Mouse (Mus musculus) hindbrain, embryonic 12.5 days (tissue): ENCODE measurements around the gene Il4i1. TPM values are rescaled to one million over a fixed set of nuclear protein-coding genes. Genes with fewer than 3 reads are reported as not detected.
A peak's percentile ranks its signal among the peaks of the same experiment; 100 is the strongest.

ENCODE experiments used
- ATAC-seq: fragments of 200-750 bp; cut with Nextera tagmentation; 2 replicates; pipeline ENCODE4 v1.8.0; 2017; ENCODE audit warnings: moderate TSS enrichment; ENCODE audit not compliant: low FRiP score
- H3K27ac ChIP-seq: fragments of 300-500 bp; sonication (generic); 2 replicates; pipeline ENCODE4 v1.5.1; 2016; ENCODE audit warnings: mild to moderate bottlenecking
- H3K27me3 ChIP-seq: fragments of 300-500 bp; sonication (generic); 2 replicates; pipeline ENCODE4 v1.6.1; 2016; ENCODE audit warnings: mild to moderate bottlenecking
- H3K36me3 ChIP-seq: fragments of 300-500 bp; sonication (generic); 2 replicates; pipeline ENCODE4 v1.6.1; 2016; ENCODE audit warnings: mild to moderate bottlenecking
- H3K4me1 ChIP-seq: fragments of 300-500 bp; sonication (generic); 2 replicates; pipeline ENCODE4 v1.6.1; 2016
- H3K4me2 ChIP-seq: fragments of 300-500 bp; sonication (generic); replicated peaks from 2 replicates; pipeline ENCODE4 v1.6.1; 2016; ENCODE audit warnings: mild to moderate bottlenecking
- H3K4me3 ChIP-seq: fragments of 300-500 bp; sonication (generic); 2 replicates; pipeline ENCODE4 v1.5.1; 2016; ENCODE audit warnings: mild to moderate bottlenecking
- H3K9ac ChIP-seq: fragments of 300-500 bp; sonication (generic); 2 replicates; pipeline ENCODE4 v1.6.1; 2016; ENCODE audit warnings: mild to moderate bottlenecking, moderate library complexity
- H3K9me3 ChIP-seq: fragments of 300-500 bp; sonication (generic); replicated peaks from 2 replicates; pipeline ENCODE4 v1.6.1; 2016; ENCODE audit warnings: mild to moderate bottlenecking
- whole genome bisulfite sequencing: fragments of 180-500 bp; shearing (Covaris S2); methylation state at CpG from one replicate; pipeline ENCODE4 v1.1.7; 2016; 5-methylcytosine and 5-hydroxymethylcytosine counted together
- polyA plus RNA-seq: library from polyadenylated mRNA; unstranded; fragments of >200 nt; fragmentation: Nextera tagmentation; extraction: Ambion mirVana; gene quantifications from 2 replicates; pipeline ENCODE4 v1.2.1, GENCODE M21; 2016

Gene Il4i1
- polyA plus RNA-seq, 1 experiment from 2014 or later, result 1.8 TPM

DNA sequence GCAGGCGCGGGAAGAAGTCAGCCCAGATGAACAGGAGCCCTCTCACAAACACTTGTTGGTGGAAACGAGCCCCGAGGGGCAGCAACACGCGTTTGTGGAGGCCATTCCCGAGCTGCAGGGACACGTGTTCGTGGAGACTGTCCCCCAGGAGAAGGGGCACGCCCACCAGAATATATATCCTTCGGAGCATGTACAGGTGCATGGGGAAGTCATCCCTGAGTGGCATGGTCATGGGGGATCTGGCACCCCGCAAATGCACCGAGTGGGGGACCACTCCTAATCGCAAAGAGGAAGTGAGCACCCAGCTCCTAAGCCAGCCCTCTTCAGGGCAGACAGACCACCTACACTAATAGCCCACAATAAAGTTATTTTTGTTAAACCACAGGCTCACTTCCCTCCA is 24.2 kb downstream of the Il4i1 start:
- Histone ChIP-seq H3K27me3 (peaks cover 46% of the 10 kb centered on the region), H3K36me3 (peaks cover 52% of the 10 kb centered on the region), H3K27ac (no peak overlapping the region), H3K4me2 (peak overlapping the region; percentile 51), H3K9ac (peak overlapping the region; percentile 49; the same call in 1 of the 2 replicates), H3K9me3 (no peaks in the 10 kb centered on the region), H3K4me3 (peak overlapping the region; percentile 28; the same call in 1 of the 2 replicates), H3K4me1 (peaks cover 16% of the 10 kb centered on the region)
- ATAC-seq, result no peak
- 61% methylated on average over 14 of the region's 14 CpGs for WGBS

- H3K27ac ChIP-seq, result no peak overlapping the region
- ATAC-seq, result no peak
- no peaks in the 10 kb centered on the region for H3K9me3 ChIP-seq
- peaks cover 65% of the 10 kb centered on the region for H3K36me3 ChIP-seq
- no peak overlapping the region for H3K4me3 ChIP-seq
- H3K27me3 ChIP-seq, result peaks cover 46% of the 10 kb centered on the region
- H3K9ac ChIP-seq, result no peak overlapping the region
- H3K4me1 ChIP-seq, result peaks cover 16% of the 10 kb centered on the region
- H3K4me2 ChIP-seq, result no peak overlapping the region
- 90% methylated on average over 8 of the region's 8 CpGs for WGBS
Measured at GRCm38 (mm10) chr7:44841825-44842463, 25.8 kb downstream of the Il4i1 start.

GRCm38 (mm10) chr7:44845006-44845405 is 28.8 kb downstream of the Il4i1 start:
- H3K36me3 ChIP-seq, result peaks cover 65% of the 10 kb centered on the region
- H3K9me3 ChIP-seq, result no peaks in the 10 kb centered on the region
- H3K4me2 ChIP-seq, result no peak overlapping the region
- WGBS, result 92% methylated on average over 10 of the region's 10 CpGs
- H3K27me3 ChIP-seq, result peaks cover 22% of the 10 kb centered on the region
- H3K9ac ChIP-seq, result no peak overlapping the region
- H3K4me3 ChIP-seq, result no peak overlapping the region
- no peak overlapping the region for H3K27ac ChIP-seq
- ATAC-seq, result no peak
- H3K4me1 ChIP-seq, result peaks cover 16% of the 10 kb centered on the region

DNA sequence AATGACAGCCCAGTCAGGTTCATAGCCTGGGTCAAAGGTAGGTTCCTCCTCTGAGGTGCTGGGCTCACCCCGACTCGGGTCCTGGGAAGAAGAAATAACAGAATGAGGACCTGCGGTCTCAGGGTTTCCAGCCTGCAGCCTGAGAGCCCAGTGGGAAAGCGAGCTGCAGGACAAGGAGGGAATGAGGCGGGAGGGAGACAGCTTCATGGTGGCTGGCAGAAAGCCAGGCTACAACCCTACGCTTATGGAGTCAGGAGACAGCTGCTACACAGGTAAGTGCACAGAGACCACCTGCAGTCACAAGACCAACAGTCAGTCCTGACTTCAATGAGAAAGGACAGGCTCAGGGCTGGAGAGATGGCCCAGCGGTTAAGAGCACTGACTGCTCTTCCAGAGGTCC is 30.6 kb downstream of the Il4i1 start:
- no peak overlapping the region for H3K4me3 ChIP-seq
- WGBS, result 89% methylated on average over 7 of the region's 7 CpGs
- H3K27me3 ChIP-seq, result peaks cover 4% of the 10 kb centered on the region; the same call in 1 of the 2 replicates
- ATAC-seq, result no peak
- peaks cover 21% of the 10 kb centered on the region for H3K4me1 ChIP-seq
- H3K9ac ChIP-seq, result peak overlapping the region; percentile 35; the same call in 1 of the 2 replicates
- H3K9me3 ChIP-seq, result no peaks in the 10 kb centered on the region
- no peak overlapping the region for H3K4me2 ChIP-seq
- H3K27ac ChIP-seq, result no peak overlapping the region
- peaks cover 49% of the 10 kb centered on the region for H3K36me3 ChIP-seq

DNA sequence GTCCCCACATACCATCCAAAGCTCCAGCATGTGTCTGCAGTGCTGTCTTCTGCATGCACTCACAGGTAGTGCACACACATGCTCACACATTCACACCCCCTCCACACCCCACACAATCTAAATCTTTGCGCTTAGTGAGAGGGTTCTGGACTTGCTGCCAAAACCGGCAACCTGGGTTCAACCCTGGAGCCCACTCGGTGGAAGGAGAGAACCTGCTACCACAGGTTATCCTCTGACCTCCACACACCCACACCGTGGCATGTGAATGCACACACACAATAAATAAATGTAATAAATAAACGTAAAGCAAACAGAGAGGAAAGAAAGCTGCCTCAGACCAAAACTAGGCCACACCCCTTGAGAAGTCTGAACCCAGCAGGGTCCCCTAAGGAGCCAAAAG is 31.6 kb downstream of the Il4i1 start:
- Histone ChIP-seq H3K4me1 (peaks cover 25% of the 10 kb centered on the region), H3K4me3 (peak overlapping the region; percentile 70), H3K36me3 (peaks cover 43% of the 10 kb centered on the region), H3K9me3 (no peaks in the 10 kb centered on the region), H3K27ac (no peak overlapping the region), H3K9ac (peak overlapping the region; percentile 59), H3K27me3 (no peaks in the 10 kb centered on the region), H3K4me2 (peak overlapping the region; percentile 78)
- ATAC-seq, result no peak
- WGBS, result 81% methylated on average over 5 of the region's 5 CpGs

DNA sequence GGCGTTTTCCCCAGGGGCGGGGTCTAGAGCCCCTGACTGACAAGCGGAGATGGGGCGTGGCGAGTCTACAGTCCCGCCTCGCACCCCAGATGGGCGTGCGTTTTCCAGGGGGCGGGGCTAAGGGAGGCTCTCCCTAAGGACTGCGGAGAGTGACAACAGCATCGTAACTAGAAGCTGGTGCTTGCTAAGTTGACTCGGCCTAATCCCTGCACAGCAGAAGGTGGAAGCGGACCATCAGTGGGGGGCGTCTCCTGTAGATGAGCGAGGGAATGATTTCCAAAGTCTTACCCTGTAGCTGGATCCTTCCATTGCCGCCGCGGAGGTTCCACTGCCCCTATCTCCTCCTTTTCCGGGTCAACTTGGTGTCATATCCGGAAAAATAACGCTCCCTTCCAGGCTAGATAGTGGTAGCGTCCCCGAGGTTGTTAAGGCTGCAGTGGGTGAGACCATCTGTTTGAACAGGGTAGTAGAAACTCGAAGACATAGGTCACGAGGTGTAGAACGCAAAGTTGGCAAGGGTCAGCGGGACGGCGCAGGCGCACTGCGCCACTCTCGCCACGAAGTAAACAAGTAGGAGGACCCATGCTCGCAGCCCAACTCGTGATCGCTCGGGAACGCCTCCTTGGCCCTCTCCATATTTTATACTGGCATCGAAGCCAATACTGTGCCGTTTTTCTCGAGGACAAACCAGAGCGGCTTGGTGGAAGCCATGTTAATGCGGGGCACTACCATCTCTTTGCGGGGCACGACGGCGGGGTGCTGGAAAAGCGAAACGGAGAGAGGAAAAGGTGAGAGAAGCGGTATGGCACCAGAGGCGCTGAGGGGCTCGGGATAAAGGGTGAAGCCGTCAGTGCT is 32.6 kb downstream of the Il4i1 start, which contains the start of the genes Akt1s1 and Tbc1d17:
Gene Akt1s1, plus strand, starts transcription at position 431 of the 855 bp plus-strand sequence.
Gene Tbc1d17, minus strand, starts transcription at position 519 of the 855 bp plus-strand sequence.
- Histone ChIP-seq H3K9ac (peak within 1 kb of the TSS; percentile 76), H3K9me3 (no peaks in the 10 kb centered on the region), H3K36me3 (peaks cover 35% of the 10 kb centered on the region), H3K4me2 (peak within 1 kb of the TSS; percentile 78), H3K4me3 (peak within 1 kb of the TSS; percentile 70), H3K4me1 (peaks cover 33% of the 10 kb centered on the region), H3K27ac (peak within 1 kb of the TSS; percentile 97), H3K27me3 (no peaks in the 10 kb centered on the region)
- peak; percentile 81 for ATAC-seq
- WGBS, result under 1% methylated on average over 54 of the region's 54 CpGs

DNA sequence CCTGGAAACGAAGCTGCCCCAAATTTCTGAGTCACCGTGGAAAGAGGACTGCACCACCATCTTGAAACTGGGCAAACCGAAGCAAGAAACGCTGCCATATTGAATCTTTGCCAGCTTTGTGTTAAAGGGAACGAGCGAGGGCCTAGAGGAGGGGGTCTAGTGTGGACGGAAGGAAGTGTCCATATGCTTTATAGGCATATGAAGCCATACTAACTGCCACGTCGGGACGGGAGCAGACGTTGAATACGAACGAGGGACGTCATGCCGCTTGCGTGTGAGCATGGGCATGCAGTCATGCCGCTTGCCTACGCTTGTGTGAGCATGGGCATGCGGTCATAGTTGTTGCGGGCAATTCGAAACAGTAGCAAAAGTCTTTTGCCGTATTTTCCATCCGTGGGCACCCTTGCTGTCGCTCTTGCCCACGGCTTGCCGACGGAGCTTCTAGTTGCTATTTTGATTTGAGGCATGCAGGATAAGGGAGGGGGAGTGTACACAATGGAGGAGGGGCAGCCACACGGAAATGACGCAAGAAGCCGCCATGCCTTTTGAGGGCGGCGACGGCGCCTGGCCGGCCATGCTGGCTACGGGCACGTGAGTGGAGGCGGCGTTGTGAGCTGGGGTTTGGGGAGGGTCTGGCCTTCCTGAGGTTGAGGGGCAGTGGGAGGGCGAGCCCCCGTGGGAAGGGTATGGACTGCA is 33.4 kb downstream of the Il4i1 start:
- H3K36me3 ChIP-seq, result peaks cover 27% of the 10 kb centered on the region

DNA sequence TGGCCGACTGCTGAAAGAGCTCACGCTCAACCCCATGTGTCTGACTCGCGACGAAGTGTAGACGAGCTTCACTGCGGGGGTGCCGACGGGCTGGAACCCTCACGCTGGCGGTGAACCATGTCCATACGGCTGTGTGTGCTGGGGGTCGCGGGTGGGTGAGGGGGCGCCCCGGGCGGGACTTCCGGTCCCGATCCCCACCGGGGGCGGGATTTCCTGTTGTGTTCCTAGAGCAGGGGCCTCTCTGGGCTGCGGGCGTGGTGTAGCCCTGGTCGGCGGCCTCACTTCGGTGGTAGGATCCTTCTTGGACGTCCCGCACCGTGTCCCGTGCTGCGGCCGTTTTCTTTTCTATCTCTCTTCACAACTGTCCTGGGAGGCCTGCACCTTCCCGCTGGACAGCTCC is 34.0 kb downstream of the Il4i1 start:
- 0% methylated on average over 31 of the region's 33 CpGs for WGBS
- peaks cover 21% of the 10 kb centered on the region for H3K36me3 ChIP-seq
- peak; percentile 39 for ATAC-seq
- peak overlapping the region; percentile 78 for H3K4me2 ChIP-seq
- H3K27me3 ChIP-seq, result no peaks in the 10 kb centered on the region
- peak overlapping the region; percentile 97 for H3K27ac ChIP-seq
- H3K9ac ChIP-seq, result peak overlapping the region; percentile 76
- peaks cover 46% of the 10 kb centered on the region for H3K4me1 ChIP-seq
- no peaks in the 10 kb centered on the region for H3K9me3 ChIP-seq
- peak overlapping the region; percentile 70 for H3K4me3 ChIP-seq

More for the DNA sequence above, 33.4 kb downstream of the Il4i1 start:
- H3K4me3 ChIP-seq, result peak overlapping the region; percentile 70
- peak overlapping the region; percentile 76 for H3K9ac ChIP-seq
- H3K27ac ChIP-seq, result peak overlapping the region; percentile 97
- WGBS, result under 1% methylated on average over 41 of the region's 41 CpGs
- ATAC-seq, result peak; percentile 76
- no peaks in the 10 kb centered on the region for H3K27me3 ChIP-seq
- no peaks in the 10 kb centered on the region for H3K9me3 ChIP-seq
- H3K4me1 ChIP-seq, result peaks cover 40% of the 10 kb centered on the region
- H3K4me2 ChIP-seq, result peak overlapping the region; percentile 78

GRCm38 (mm10) chr7:44850789-44851624 is 34.8 kb downstream of the Il4i1 start:
- Histone ChIP-seq H3K9ac (peak overlapping the region; percentile 76), H3K27me3 (no peaks in the 10 kb centered on the region)
- WGBS, result 83% methylated on average over 8 of the region's 8 CpGs

GRCm38 (mm10) chr7:44851625-44852234 is 35.5 kb downstream of the Il4i1 start:
- Histone ChIP-seq H3K36me3 (peaks cover 6% of the 10 kb centered on the region), H3K9me3 (no peaks in the 10 kb centered on the region), H3K27ac (no peak overlapping the region), H3K4me1 (peaks cover 54% of the 10 kb centered on the region), H3K9ac (no peak overlapping the region), H3K4me2 (peak overlapping the region; percentile 78; the same call in 1 of the 2 replicates), H3K4me3 (no peak overlapping the region), H3K27me3 (no peaks in the 10 kb centered on the region)
- 92% methylated on average over 12 of the region's 12 CpGs for WGBS
- ATAC-seq, result no peak

More at GRCm38 (mm10) chr7:44850789-44851624, 34.8 kb downstream of the Il4i1 start:
- Histone ChIP-seq H3K4me2 (peak overlapping the region; percentile 78), H3K9me3 (no peaks in the 10 kb centered on the region), H3K4me3 (peak overlapping the region; percentile 70), H3K36me3 (peaks cover 13% of the 10 kb centered on the region), H3K27ac (peak overlapping the region; percentile 97; the same call in 1 of the 2 replicates), H3K4me1 (peaks cover 49% of the 10 kb centered on the region)
- ATAC-seq, result no peak
